Mouse (Mus musculus) cerebral cortex, adult 2 months (tissue): Measurements from ENCODE around the gene Isca1.

Experiments used
- WGBS: fragments of 180-500 bp; shearing (Covaris S2); methylation state at CpG from one replicate; pipeline ENCODE4 v1.1.7; 2018; 5-methylcytosine and 5-hydroxymethylcytosine counted together

Gene Isca1

GRCm38 (mm10) chr13:59746711-59747110 is 22.9 kb downstream of the Isca1 start, which contains the start of gene 1700014D04Rik:
1700014D04Rik (minus strand) TSS chr13:59746752.
- WGBS = 61% methylated on average over 9 of the region's 9 CpGs

- WGBS = 80% methylated on average over 6 of the region's 6 CpGs
Measured at GRCm38 (mm10) chr13:59746164-59746563, 23.4 kb downstream of the Isca1 start.

- 51% methylated on average over 6 of the region's 6 CpGs for WGBS
Measured at GRCm38 (mm10) chr13:59745462-59745861, 24.1 kb downstream of the Isca1 start.

- WGBS = 75% methylated on average over 10 of the region's 10 CpGs
Measured at GRCm38 (mm10) chr13:59741697-59742096, 27.9 kb downstream of the Isca1 start.

GRCm38 (mm10) chr13:59741096-59741495 is 28.5 kb downstream of the Isca1 start:
- 96% methylated on average over 11 of the region's 11 CpGs for WGBS

GRCm38 (mm10) chr13:59739397-59739796 is 30.2 kb downstream of the Isca1 start:
- 98% methylated on average over 4 of the region's 4 CpGs for WGBS

- WGBS = 94% methylated on average over 2 of the region's 2 CpGs
Measured at GRCm38 (mm10) chr13:59738455-59738854, 31.2 kb downstream of the Isca1 start.

GRCm38 (mm10) chr13:59735190-59735589 is 34.4 kb downstream of the Isca1 start:
- whole genome bisulfite sequencing = 38% methylated on average over 3 of the region's 3 CpGs

GRCm38 (mm10) chr13:59734347-59734746 is 35.3 kb downstream of the Isca1 start:
- WGBS = 39% methylated on average over 6 of the region's 6 CpGs

- WGBS = 89% methylated on average over 4 of the region's 4 CpGs
Measured at GRCm38 (mm10) chr13:59733936-59734335, 35.7 kb downstream of the Isca1 start.

GRCm38 (mm10) chr13:59731652-59732051 is 38.0 kb downstream of the Isca1 start, which contains the start of gene Spata31d1d:
Spata31d1d (minus strand) TSS chr13:59731752.
- WGBS = 68% methylated on average over 7 of the region's 7 CpGs

GRCm38 (mm10) chr13:59728378-59729093 is 41.1 kb downstream of the Isca1 start:
- WGBS = 18% methylated on average over 7 of the region's 7 CpGs

- 44% methylated on average over 29 of the region's 29 CpGs for WGBS
Measured at GRCm38 (mm10) chr13:59726139-59726867, 43.3 kb downstream of the Isca1 start.

- WGBS = 100% methylated on average over 1 of the region's 1 CpGs
Measured at GRCm38 (mm10) chr13:59722089-59722488, 47.5 kb downstream of the Isca1 start.

- 74% methylated on average over 1 of the region's 1 CpGs for WGBS
Measured at GRCm38 (mm10) chr13:59719475-59719874, 50.1 kb downstream of the Isca1 start.

GRCm38 (mm10) chr13:59718857-59719440 is 50.7 kb downstream of the Isca1 start:
- WGBS = 44% methylated on average over 6 of the region's 6 CpGs

- WGBS = 70% methylated on average over 3 of the region's 3 CpGs
Measured at GRCm38 (mm10) chr13:59713710-59714109, 55.9 kb downstream of the Isca1 start.

- 83% methylated on average over 3 of the region's 3 CpGs for WGBS
Measured at GRCm38 (mm10) chr13:59711984-59712383, 57.6 kb downstream of the Isca1 start, which contains the start of gene Spata31d1b. Spata31d1b (plus strand) TSS chr13:59712284.

GRCm38 (mm10) chr13:59710230-59710629 is 59.4 kb downstream of the Isca1 start, which contains the start of gene Spata31d1a:
Spata31d1a (minus strand) TSS chr13:59710330.
- WGBS = 93% methylated on average over 15 of the region's 15 CpGs
